Mouse (Mus musculus): ENCODE results near the gene Mcm2.

GRCm38 (mm10) chr6:88913440-88913839 is 14.9 kb upstream of the Mcm2 start:
- no peak for TF ChIP-seq CTCF (IDR thresholded peaks at IDR 0.05; ENCODE audit: low read depth)
- TF ChIP-seq EP300 (optimal IDR thresholded peaks at IDR 0.05), result no peak

All from stomach, postnatal 0 days (tissue).